Comparison of ENCODE assay signal across 8 mouse cellular contexts in the genomic region with DNA sequence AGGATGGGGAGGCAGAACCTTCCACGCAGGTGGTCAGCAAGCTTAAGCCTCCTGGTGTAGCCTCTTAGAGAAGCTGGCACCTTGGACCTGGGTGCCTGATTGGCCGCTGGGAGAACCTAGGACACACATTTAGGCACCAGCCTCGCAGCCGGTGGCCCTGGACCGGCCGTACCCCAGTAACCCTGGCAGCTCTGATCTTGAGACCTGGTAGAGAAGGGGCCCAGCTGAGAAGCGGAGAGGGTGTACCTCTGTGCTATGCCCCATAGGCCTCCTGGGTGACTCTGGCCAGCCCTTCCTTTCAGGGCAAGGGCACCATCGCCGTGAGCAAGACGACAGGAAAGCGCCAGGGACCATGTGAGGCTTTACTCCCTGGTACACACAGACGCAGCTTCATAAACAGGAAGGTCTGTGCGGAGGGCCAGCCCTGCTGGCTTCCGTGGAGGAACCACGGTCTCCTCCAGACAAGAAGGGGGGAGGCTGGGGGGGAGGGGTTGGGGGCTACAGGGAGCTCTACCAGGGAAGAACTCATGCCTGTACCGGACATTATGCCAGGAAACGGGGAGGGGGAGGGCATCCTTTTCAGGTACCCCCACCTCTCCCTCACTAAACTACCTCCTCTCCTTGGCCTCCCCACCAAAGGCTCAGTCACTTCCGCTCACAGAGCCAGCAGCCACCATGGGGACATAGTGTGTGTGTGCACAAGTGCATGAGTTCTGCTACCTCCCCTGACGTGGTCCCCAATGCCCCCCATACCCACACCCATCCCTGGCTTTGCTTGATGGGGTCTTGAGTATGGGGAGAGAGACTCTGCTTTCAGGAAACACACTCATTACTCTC. TPM values are rescaled to one million over a fixed set of nuclear protein-coding genes. Genes with fewer than 3 reads are reported as not detected.
A peak's percentile ranks its signal among the peaks of the same experiment; 100 is the strongest.
DNase-seq lines count a peak whose midpoint lies in the region; ATAC-seq and TF ChIP-seq lines count a peak whose summit lies in the region.

No protein-coding gene starts in this region.

- TF ChIP-seq CTCF in kidney, adult 2 months (conservative IDR thresholded peaks at IDR 0.05; ENCODE audit: insufficient read depth, insufficient read length, low read depth, low read length), result no peak

- intact Hi-C loops in left cerebral cortex, postnatal 36 days (cut with DNase I), result no loop called here

- no peaks in the 10 kb centered on the region for H3K27me3 ChIP-seq in neural tube, embryonic 11.5 days (ENCODE audit: control insufficient read depth, insufficient read depth, low read length)
- H3K27me3 ChIP-seq in heart, embryonic 10.5 days (ENCODE audit: insufficient read depth, poor library complexity, severe bottlenecking), result peaks cover 23% of the 10 kb centered on the region
- H3K27me3 ChIP-seq in kidney, adult 2 months (replicated peaks; ENCODE audit: control insufficient read depth, insufficient read depth, low read length), result no peaks in the 10 kb centered on the region
- H3K27me3 ChIP-seq in lung, embryonic 16.5 days (ENCODE audit: control insufficient read depth, insufficient read depth, low read depth, low read length), result no peaks in the 10 kb centered on the region

- no peak for TF ChIP-seq POLR2A in kidney, adult 2 months (IDR thresholded peaks at IDR 0.05; ENCODE audit: low read depth, low read length)

- peaks cover 32% of the 10 kb centered on the region for H3K4me1 ChIP-seq in neural tube, embryonic 11.5 days (ENCODE audit: control insufficient read depth, insufficient read depth, low read length)
- H3K4me1 ChIP-seq in heart, embryonic 10.5 days, result peaks cover 21% of the 10 kb centered on the region
- no peaks in the 10 kb centered on the region for H3K4me1 ChIP-seq in kidney, adult 2 months (ENCODE audit: control insufficient read depth, insufficient read depth, low read length)
- H3K4me1 ChIP-seq in lung, embryonic 16.5 days (replicated peaks; ENCODE audit: control insufficient read depth, insufficient read depth, low read length), result peaks cover 4% of the 10 kb centered on the region; the same call in 1 of the 2 replicates

- WGBS in neural tube, embryonic 11.5 days, result 58% methylated on average over 19 of the region's 19 CpGs
- 71% methylated on average over 15 of the region's 19 CpGs for WGBS in heart, embryonic 10.5 days
- 59% methylated on average over 19 of the region's 19 CpGs for WGBS in kidney, adult 2 months
- 47% methylated on average over 19 of the region's 19 CpGs for WGBS in lung, embryonic 16.5 days

- DNase-seq in neural tube, embryonic 11.5 days (ENCODE audit: low spot score), result peak; percentile 33
- no peak for DNase-seq in neural tube, embryonic 10.5 days (ENCODE audit: extremely low spot score, low spot score)
- no peak for DNase-seq in heart, embryonic 10.5 days (ENCODE audit: low spot score)
- DNase-seq in kidney, adult 2 months, result peak; percentile 76
- DNase-seq in spleen, adult 18-20 months, result peak; percentile 62 to 67
- DNase-seq in frontal cortex, postnatal 25 days (ENCODE audit: low spot score in 2 of 2), result no peak
- no peak for DNase-seq in left cerebral cortex, postnatal 36 days (ENCODE audit: low spot score in 2 of 2)

- no peaks in the 10 kb centered on the region for H3K36me3 ChIP-seq in neural tube, embryonic 11.5 days (ENCODE audit: control insufficient read depth, insufficient read depth, low read length)
- peaks cover 16% of the 10 kb centered on the region for H3K36me3 ChIP-seq in heart, embryonic 10.5 days
- peaks cover 1% of the 10 kb centered on the region; the same call in 1 of the 2 replicates for H3K36me3 ChIP-seq in kidney, adult 2 months (ENCODE audit: control insufficient read depth, insufficient read depth, low read length)
- peaks cover 12% of the 10 kb centered on the region for H3K36me3 ChIP-seq in lung, embryonic 16.5 days (ENCODE audit: control insufficient read depth, insufficient read depth, low read length)

- no peaks in the 10 kb centered on the region for H3K9me3 ChIP-seq in neural tube, embryonic 11.5 days (ENCODE audit: control insufficient read depth, low read length)
- H3K9me3 ChIP-seq in heart, embryonic 10.5 days, result 0 out of 2 replicates have a peak, but pooled peaks cover 3% of the 10 kb centered on the region
- H3K9me3 ChIP-seq in lung, embryonic 16.5 days (ENCODE audit: control insufficient read depth, low read length), result peaks cover 6% of the 10 kb centered on the region

- H3K27ac ChIP-seq in neural tube, embryonic 11.5 days (ENCODE audit: low read depth, low read length), result peak overlapping the region; percentile 92
- H3K27ac ChIP-seq in heart, embryonic 10.5 days, result peak overlapping the region; percentile 48; the same call in 1 of the 2 replicates
- peak overlapping the region; percentile 86 for H3K27ac ChIP-seq in kidney, adult 2 months (ENCODE audit: insufficient read depth, low read depth, low read length)
- peak overlapping the region; percentile 81 for H3K27ac ChIP-seq in lung, embryonic 16.5 days (ENCODE audit: low read length)

- H3K9ac ChIP-seq in neural tube, embryonic 11.5 days (ENCODE audit: low read length), result peak overlapping the region; percentile 56
- H3K9ac ChIP-seq in lung, embryonic 16.5 days (ENCODE audit: low read length), result peak overlapping the region; percentile 66

- ATAC-seq in neural tube, embryonic 11.5 days (ENCODE audit: insufficient read depth, low FRiP score, low TSS enrichment), result no peak
- peak; percentile 67 for ATAC-seq in lung, embryonic 16.5 days (ENCODE audit: low read depth)

- H3K4me3 ChIP-seq in neural tube, embryonic 11.5 days (ENCODE audit: low read depth, low read length), result peak overlapping the region; percentile 25
- H3K4me3 ChIP-seq in heart, embryonic 10.5 days, result peak overlapping the region; percentile 45
- peak overlapping the region; percentile 29 for H3K4me3 ChIP-seq in kidney, adult 2 months (ENCODE audit: insufficient read depth, low read depth, low read length)
- H3K4me3 ChIP-seq in lung, embryonic 16.5 days (ENCODE audit: low read length), result peak overlapping the region; percentile 49

- H3K4me2 ChIP-seq in neural tube, embryonic 11.5 days (ENCODE audit: low read depth), result peak overlapping the region; percentile 33
- H3K4me2 ChIP-seq in lung, embryonic 16.5 days (ENCODE audit: low read depth, low read length), result peak overlapping the region; percentile 51

RNA-seq across cellular contexts. Expression of gene Mfng, which starts 1.5 kb away (rescaled TPM):
- polyA plus RNA-seq in neural tube, embryonic 11.5 days (2014; fragmentation: Nextera tagmentation; extraction: Ambion mirVana), result 34.1 and 34.9 TPM in 2 replicates
- 5.5 and 10.3 TPM in 2 replicates for polyA plus RNA-seq in heart, embryonic 10.5 days (2016; fragmentation: Nextera tagmentation; extraction: Ambion mirVana)
- polyA plus RNA-seq in kidney, adult 2 months (2012; rRNA removed), result 15.7 and 16.6 TPM in 2 replicates
- polyA plus RNA-seq in lung, embryonic 16.5 days (2015; fragmentation: Nextera tagmentation; extraction: Ambion mirVana), result 40.8 and 43.1 TPM in 2 replicates
- 1 to 10 TPM; 4.9 to 6.0 TPM for total RNA-seq in left cerebral cortex, postnatal 36 days (2021)

RNA-seq across cellular contexts. Expression of gene Card10, which starts 31.1 kb away (rescaled TPM):
- polyA plus RNA-seq in neural tube, embryonic 11.5 days (2014; fragmentation: Nextera tagmentation; extraction: Ambion mirVana), result 3.3 and 3.7 TPM in 2 replicates
- polyA plus RNA-seq in heart, embryonic 10.5 days (2016; fragmentation: Nextera tagmentation; extraction: Ambion mirVana), result 3.5 and 4.0 TPM in 2 replicates
- polyA plus RNA-seq in kidney, adult 2 months (2012; rRNA removed), result 80.4 and 93.7 TPM in 2 replicates
- polyA plus RNA-seq in lung, embryonic 16.5 days (2015; fragmentation: Nextera tagmentation; extraction: Ambion mirVana), result 6.1 and 6.2 TPM in 2 replicates
- 1 to 10 TPM; 3.6 to 4.3 TPM for total RNA-seq in left cerebral cortex, postnatal 36 days (2021)

RNA-seq across cellular contexts. Expression of gene Elfn2, which starts 53.2 kb away (rescaled TPM):
- polyA plus RNA-seq in neural tube, embryonic 11.5 days (2014; fragmentation: Nextera tagmentation; extraction: Ambion mirVana), result 0.15 and 0.73 TPM in 2 replicates
- 0.02 TPM in 1 of 2 replicates, not detected in the other for polyA plus RNA-seq in heart, embryonic 10.5 days (2016; fragmentation: Nextera tagmentation; extraction: Ambion mirVana)
- 0.03 and 0.04 TPM in 2 replicates for polyA plus RNA-seq in kidney, adult 2 months (2012; rRNA removed)
- polyA plus RNA-seq in lung, embryonic 16.5 days (2015; fragmentation: Nextera tagmentation; extraction: Ambion mirVana), result 0.09 and 0.15 TPM in 2 replicates
- total RNA-seq in left cerebral cortex, postnatal 36 days (2021), result 100 to 1,000 TPM; 130 to 159 TPM

Comparison
In these comparisons a context has a peak if more than half of its experiments do, and no peak if none do; other contexts are left out.
1. DNase-seq: peak in neural tube, embryonic 11.5 days (single experiment), kidney, adult 2 months (single experiment) and spleen, adult 18-20 months (2 of 2); none in neural tube, embryonic 10.5 days (single experiment), heart, embryonic 10.5 days (single experiment), frontal cortex, postnatal 25 days (0 of 2) and left cerebral cortex, postnatal 36 days (0 of 2).
2. RNA of gene Card10, which starts 31.1 kb away (polyA plus RNA-seq): 80.4 to 93.7 TPM in kidney, adult 2 months; 6.1 to 6.2 TPM in lung, embryonic 16.5 days, 3.3 to 3.7 TPM in neural tube, embryonic 11.5 days and 3.5 to 4.0 TPM in heart, embryonic 10.5 days; every median in the first group is over 10 times any median in the second.
3. Peak in every context shown above with its lines, with median percentiles within 50 percentile points of each other: H3K27ac ChIP-seq and H3K4me3 ChIP-seq.